Mouse (Mus musculus) intestine, embryonic 15.5 days (tissue): ENCODE measurements around the gene Fndc3b. TPM values are rescaled to one million over a fixed set of nuclear protein-coding genes. Genes with fewer than 3 reads are reported as not detected.

Experiments used
- ATAC-seq: fragments of 200-750 bp; cut with Nextera tagmentation; 2 replicates; pipeline ENCODE4 v1.8.0; 2017; ENCODE audit warnings: moderate TSS enrichment, moderate library complexity
- H3K27ac ChIP-seq: fragments of 300-500 bp; sonication (generic); 2 replicates; pipeline ENCODE4 v1.5.1; 2015; ENCODE audit warnings: mild to moderate bottlenecking, inconsistent platforms
- H3K27me3 ChIP-seq: fragments of 300-500 bp; sonication (generic); replicated peaks from 2 replicates; pipeline ENCODE4 v1.6.1; 2015; ENCODE audit warnings: inconsistent platforms
- H3K36me3 ChIP-seq: fragments of 300-500 bp; sonication (generic); 2 replicates; pipeline ENCODE4 v1.6.1; 2015; ENCODE audit warnings: inconsistent platforms
- H3K4me1 ChIP-seq: fragments of 300-500 bp; sonication (generic); replicated peaks from 2 replicates; pipeline ENCODE4 v1.6.1; 2015; ENCODE audit warnings: inconsistent platforms
- H3K4me2 ChIP-seq: fragments of 300-500 bp; sonication (generic); replicated peaks from 2 replicates; pipeline ENCODE4 v1.6.1; 2015; ENCODE audit warnings: mild to moderate bottlenecking, inconsistent platforms
- H3K4me3 ChIP-seq: fragments of 300-500 bp; sonication (generic); replicated peaks from 2 replicates; pipeline ENCODE4 v1.5.1; 2015; ENCODE audit warnings: inconsistent platforms
- H3K9ac ChIP-seq: fragments of 300-500 bp; sonication (generic); 2 replicates; pipeline ENCODE4 v1.6.1; 2015; ENCODE audit warnings: inconsistent platforms
- H3K9me3 ChIP-seq: fragments of 300-500 bp; sonication (generic); 2 replicates; pipeline ENCODE4 v1.6.1; 2016; ENCODE audit warnings: inconsistent platforms
- WGBS: fragments of 180-500 bp; shearing (Covaris S2); methylation state at CpG from one replicate; pipeline ENCODE4 v1.1.7; 2015; 5-methylcytosine and 5-hydroxymethylcytosine counted together
- polyA plus RNA-seq: library from polyadenylated mRNA; unstranded; fragments of >200 nt; fragmentation: Nextera tagmentation; extraction: Ambion mirVana; gene quantifications from 2 replicates; pipeline ENCODE4 v1.2.1, GENCODE M21; 2015

Gene Fndc3b
- 20.1 and 21.7 TPM in 2 replicates for polyA plus RNA-seq

DNA sequence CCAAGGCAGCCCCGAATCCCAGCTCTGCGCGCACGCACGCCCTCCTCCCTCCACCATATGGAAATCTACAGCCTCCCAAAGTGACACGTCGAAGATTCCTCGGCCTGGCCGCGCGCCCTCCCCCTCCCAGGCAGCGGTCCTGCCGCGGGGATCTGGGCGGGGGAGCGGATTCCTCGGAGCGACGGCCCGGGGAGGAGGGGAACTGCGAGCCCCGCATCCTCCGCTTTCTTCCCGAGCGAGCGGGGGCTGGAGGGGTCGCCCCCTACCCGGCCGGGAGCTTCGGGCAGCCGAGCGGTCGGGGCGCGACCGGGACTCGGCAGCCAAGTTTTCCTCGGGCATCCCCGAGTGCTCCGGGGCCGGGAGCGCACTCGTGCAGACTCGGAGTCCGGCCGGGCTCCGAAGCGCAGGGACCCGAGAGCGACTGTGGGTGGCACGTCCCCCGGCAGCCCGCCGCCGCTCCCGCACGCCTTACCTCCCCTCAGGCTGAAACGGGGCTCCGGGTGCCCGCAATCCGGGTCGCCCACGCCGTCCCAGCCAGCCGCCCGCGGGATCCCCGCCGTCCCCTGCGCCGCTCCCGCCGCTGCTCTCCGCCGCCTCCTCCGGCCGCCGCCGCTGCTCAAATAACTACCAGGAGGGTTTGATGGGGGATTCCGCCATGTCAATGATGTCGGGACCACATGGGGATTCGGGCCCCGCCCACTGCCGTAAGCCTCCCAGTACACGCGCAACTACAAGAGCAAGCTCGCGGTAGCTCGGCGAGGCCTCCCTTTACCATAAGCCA lies at the start of gene Fndc3b:
Gene Fndc3b (minus strand): TSS at position 660 of the 781 bp plus-strand sequence.
- Histone ChIP-seq H3K27ac (peak within 1 kb of the TSS; percentile 99), H3K27me3 (no peaks in the 10 kb centered on the region), H3K9ac (peak within 1 kb of the TSS; percentile 92), H3K4me3 (peak within 1 kb of the TSS; percentile 97), H3K4me1 (peaks cover 17% of the 10 kb centered on the region), H3K36me3 (no peaks in the 10 kb centered on the region), H3K9me3 (no peaks in the 10 kb centered on the region), H3K4me2 (peak within 1 kb of the TSS; percentile 74)
- WGBS = under 1% methylated on average over 88 of the region's 90 CpGs
- peak; percentile 88 for ATAC-seq

GRCm38 (mm10) chr3:27760278-27760677 lies 49.2 kb upstream of the Fndc3b start:
- no peak overlapping the region for H3K9ac ChIP-seq
- no peak overlapping the region for H3K27ac ChIP-seq
- H3K4me2 ChIP-seq = no peak overlapping the region
- H3K9me3 ChIP-seq = no peaks in the 10 kb centered on the region
- ATAC-seq = no peak
- 45% methylated on average over 2 of the region's 2 CpGs for WGBS
- H3K4me3 ChIP-seq = no peak overlapping the region
- H3K4me1 ChIP-seq = no peaks in the 10 kb centered on the region
- no peaks in the 10 kb centered on the region for H3K27me3 ChIP-seq
- no peaks in the 10 kb centered on the region for H3K36me3 ChIP-seq

GRCm38 (mm10) chr3:27758976-27759375 lies 47.9 kb upstream of the Fndc3b start:
- Histone ChIP-seq H3K27ac (no peak overlapping the region), H3K4me3 (no peak overlapping the region), H3K9ac (no peak overlapping the region), H3K27me3 (no peaks in the 10 kb centered on the region), H3K4me1 (no peaks in the 10 kb centered on the region), H3K4me2 (no peak overlapping the region), H3K9me3 (no peaks in the 10 kb centered on the region), H3K36me3 (no peaks in the 10 kb centered on the region)
- ATAC-seq = no peak
- 37% methylated on average over 6 of the region's 6 CpGs for WGBS

DNA sequence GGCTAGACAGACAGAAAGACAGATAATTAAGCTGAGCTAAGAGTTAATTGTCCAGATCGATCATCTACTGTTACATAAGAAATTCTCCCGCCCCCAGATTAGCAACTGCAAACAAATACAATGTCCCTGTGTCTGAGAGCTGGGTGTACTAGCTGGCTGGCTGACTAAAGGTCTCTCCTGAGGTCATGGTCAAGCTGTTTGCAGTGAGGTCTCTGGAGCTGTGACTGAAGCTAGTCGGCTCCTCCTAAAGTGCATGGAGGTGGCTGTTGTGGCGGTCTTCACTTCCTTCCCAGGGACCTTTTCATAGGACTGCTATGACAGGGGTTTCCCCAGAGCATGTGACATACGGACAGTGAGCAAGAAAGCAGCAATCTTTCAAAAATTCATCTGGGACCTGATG lies 40.5 kb upstream of the Fndc3b start:
- WGBS = 58% methylated on average over 5 of the region's 5 CpGs
- ATAC-seq = no peak

DNA sequence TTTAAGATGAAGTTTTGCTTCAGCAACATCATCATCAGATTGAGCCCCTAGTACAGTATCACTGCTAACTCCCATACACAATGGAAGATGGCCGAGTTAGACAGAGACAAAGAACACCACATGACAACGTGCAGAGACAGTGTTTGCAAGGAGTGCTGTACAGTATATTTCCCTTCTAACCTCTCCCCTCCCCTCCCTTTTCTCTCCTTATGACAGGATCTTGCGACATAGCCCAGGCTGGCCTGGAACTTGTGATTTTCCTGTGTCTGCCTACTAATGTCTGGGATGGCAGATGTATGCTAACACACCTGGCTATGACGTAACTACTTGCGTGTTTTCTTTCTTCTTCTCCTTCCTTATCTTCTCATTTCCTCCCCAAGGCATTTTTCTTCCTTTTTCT lies 40.0 kb upstream of the Fndc3b start:
- no peak overlapping the region for H3K4me3 ChIP-seq
- WGBS = 68% methylated on average over 5 of the region's 5 CpGs
- no peak overlapping the region for H3K27ac ChIP-seq
- H3K27me3 ChIP-seq = no peaks in the 10 kb centered on the region
- H3K36me3 ChIP-seq = no peaks in the 10 kb centered on the region
- H3K9me3 ChIP-seq = no peaks in the 10 kb centered on the region
- no peak overlapping the region for H3K4me2 ChIP-seq
- H3K9ac ChIP-seq = no peak overlapping the region
- ATAC-seq = peak; percentile 39; the same call in 1 of the 2 replicates
- H3K4me1 ChIP-seq = no peaks in the 10 kb centered on the region

More for the DNA sequence above, 40.5 kb upstream of the Fndc3b start:
- Histone ChIP-seq H3K27ac (no peak overlapping the region), H3K4me2 (no peak overlapping the region), H3K4me3 (no peak overlapping the region), H3K36me3 (no peaks in the 10 kb centered on the region), H3K9me3 (no peaks in the 10 kb centered on the region), H3K4me1 (no peaks in the 10 kb centered on the region), H3K27me3 (no peaks in the 10 kb centered on the region), H3K9ac (no peak overlapping the region)

GRCm38 (mm10) chr3:27745651-27746050 lies 34.5 kb upstream of the Fndc3b start:
- Histone ChIP-seq H3K4me2 (no peak overlapping the region), H3K27ac (no peak overlapping the region), H3K4me3 (no peak overlapping the region), H3K9ac (no peak overlapping the region), H3K36me3 (no peaks in the 10 kb centered on the region), H3K4me1 (no peaks in the 10 kb centered on the region), H3K27me3 (no peaks in the 10 kb centered on the region), H3K9me3 (no peaks in the 10 kb centered on the region)
- no peak for ATAC-seq
- WGBS = 97% methylated on average over 9 of the region's 9 CpGs

DNA sequence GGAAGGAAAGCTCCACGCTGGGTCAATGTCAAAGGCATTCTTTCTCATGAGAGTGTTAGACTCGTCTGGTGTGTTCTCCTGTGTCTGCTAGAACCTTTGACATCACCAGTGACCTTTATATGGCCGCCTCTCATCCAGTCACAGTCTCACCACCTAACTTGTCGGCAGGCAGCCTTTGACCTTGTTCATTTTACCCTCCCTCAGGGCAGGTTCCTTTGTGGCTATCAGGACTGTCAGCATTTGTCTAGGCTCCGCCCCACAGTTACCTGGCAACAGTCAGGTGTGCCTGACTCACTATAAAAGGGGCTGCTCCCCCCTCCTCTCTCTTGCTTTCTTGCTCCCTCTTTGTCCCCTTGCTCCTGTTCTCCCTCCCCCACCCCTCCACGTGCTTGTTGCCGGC lies 33.6 kb upstream of the Fndc3b start:
- Histone ChIP-seq H3K36me3 (no peaks in the 10 kb centered on the region), H3K27ac (no peak overlapping the region), H3K4me2 (no peak overlapping the region), H3K4me3 (no peak overlapping the region), H3K27me3 (no peaks in the 10 kb centered on the region), H3K9me3 (no peaks in the 10 kb centered on the region), H3K4me1 (no peaks in the 10 kb centered on the region), H3K9ac (no peak overlapping the region)
- 42% methylated on average over 7 of the region's 7 CpGs for WGBS
- peak; percentile 92 for ATAC-seq

DNA sequence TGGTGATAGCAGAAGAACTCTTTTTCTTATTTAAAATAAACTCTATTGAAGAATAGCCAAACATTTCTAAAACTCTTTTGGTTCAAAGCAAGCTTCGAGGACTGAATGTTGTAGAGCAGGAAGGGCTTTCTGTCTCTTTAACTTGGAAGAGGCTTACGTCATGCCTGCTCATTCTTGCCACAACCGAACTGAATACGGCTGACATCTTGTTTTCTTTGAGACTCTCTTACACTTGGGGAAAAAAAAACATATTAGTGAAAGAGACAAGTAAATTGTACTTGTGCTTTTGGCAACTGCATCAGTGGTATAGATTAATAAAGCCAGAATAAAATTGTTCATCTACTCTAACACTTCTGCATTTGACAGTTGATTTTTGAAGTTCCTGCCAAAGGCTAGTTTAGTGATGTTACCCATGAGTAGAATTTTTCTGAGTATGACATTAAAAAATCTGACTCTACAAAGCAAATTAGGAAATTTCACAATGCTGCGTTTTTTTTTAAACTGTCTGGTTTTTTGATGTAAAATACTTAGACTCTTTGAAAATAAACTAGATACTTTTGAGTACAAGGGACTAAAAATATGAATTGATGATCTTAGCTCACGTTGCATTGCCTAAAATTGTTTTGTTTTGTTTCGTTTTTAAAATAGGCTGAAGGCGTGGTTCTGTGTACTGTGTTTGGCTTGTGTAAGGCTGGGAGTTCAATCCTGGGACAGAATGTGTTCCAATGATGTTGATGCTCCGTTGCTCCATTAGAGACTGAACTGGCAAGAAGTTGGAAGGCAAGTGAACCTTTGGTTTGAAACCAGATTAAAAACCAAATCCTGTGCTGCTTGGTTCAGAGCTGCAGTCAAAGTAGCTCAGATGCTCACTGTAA lies 32.4 kb upstream of the Fndc3b start:
- Histone ChIP-seq H3K9me3 (no peaks in the 10 kb centered on the region), H3K4me2 (no peak overlapping the region), H3K4me3 (no peak overlapping the region), H3K9ac (no peak overlapping the region), H3K36me3 (no peaks in the 10 kb centered on the region), H3K27ac (no peak overlapping the region), H3K27me3 (no peaks in the 10 kb centered on the region), H3K4me1 (no peaks in the 10 kb centered on the region)
- 76% methylated on average over 9 of the region's 9 CpGs for WGBS
- ATAC-seq = no peak

GRCm38 (mm10) chr3:27742124-27742523 lies 31.0 kb upstream of the Fndc3b start:
- 51% methylated on average over 2 of the region's 2 CpGs for WGBS

DNA sequence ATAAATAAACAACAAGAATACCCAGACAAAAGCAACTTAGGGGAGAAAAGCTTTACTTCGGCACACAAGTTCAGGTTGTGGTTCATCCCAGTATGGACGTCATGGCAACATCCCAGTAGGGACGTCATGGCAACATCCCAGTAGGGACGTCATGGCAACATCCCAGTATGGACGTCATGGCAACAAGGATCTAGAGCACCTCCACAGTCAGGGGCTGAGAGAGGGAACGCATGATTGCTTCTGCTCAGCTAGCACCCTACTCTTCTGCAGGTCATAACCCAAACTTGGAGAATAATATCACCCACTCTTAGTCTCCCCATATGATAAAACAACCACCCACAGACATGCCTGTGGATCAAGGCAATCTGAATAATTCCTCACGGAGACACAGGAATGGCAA lies 29.0 kb upstream of the Fndc3b start:
- no peaks in the 10 kb centered on the region for H3K36me3 ChIP-seq
- H3K4me1 ChIP-seq = no peaks in the 10 kb centered on the region
- H3K4me3 ChIP-seq = no peak overlapping the region
- H3K4me2 ChIP-seq = no peak overlapping the region
- 83% methylated on average over 7 of the region's 7 CpGs for WGBS
- no peaks in the 10 kb centered on the region for H3K27me3 ChIP-seq
- no peak overlapping the region for H3K9ac ChIP-seq
- H3K27ac ChIP-seq = no peak overlapping the region
- no peak for ATAC-seq
- no peaks in the 10 kb centered on the region for H3K9me3 ChIP-seq

More at GRCm38 (mm10) chr3:27742124-27742523, 31.0 kb upstream of the Fndc3b start:
- no peak overlapping the region for H3K9ac ChIP-seq
- no peak overlapping the region for H3K4me3 ChIP-seq
- no peak for ATAC-seq
- no peaks in the 10 kb centered on the region for H3K4me1 ChIP-seq
- no peaks in the 10 kb centered on the region for H3K27me3 ChIP-seq
- no peaks in the 10 kb centered on the region for H3K36me3 ChIP-seq
- H3K27ac ChIP-seq = no peak overlapping the region
- H3K4me2 ChIP-seq = no peak overlapping the region
- H3K9me3 ChIP-seq = no peaks in the 10 kb centered on the region

DNA sequence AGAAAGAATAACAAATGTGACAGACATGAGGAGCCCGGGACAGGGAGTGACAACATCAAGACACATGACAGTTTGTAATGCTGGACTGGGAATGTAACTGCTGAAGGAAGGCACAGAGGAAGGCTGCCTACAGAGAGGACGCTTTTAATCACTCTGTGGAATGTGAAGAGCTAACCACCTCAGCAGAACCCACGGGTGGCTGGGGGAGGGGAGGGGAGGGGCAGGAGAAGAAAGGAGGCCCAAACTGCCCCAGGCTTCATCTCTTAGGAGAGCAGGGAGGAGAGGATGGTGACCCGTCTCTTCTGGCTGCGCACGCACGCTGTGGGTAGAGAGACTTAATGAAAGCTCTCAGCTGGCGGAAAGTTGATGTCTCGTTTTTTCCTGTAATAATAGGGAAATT lies 25.1 kb upstream of the Fndc3b start:
- no peak overlapping the region for H3K4me3 ChIP-seq
- H3K27ac ChIP-seq = no peak overlapping the region

GRCm38 (mm10) chr3:27735113-27735512 lies 24.0 kb upstream of the Fndc3b start:
- Histone ChIP-seq H3K4me2 (no peak overlapping the region), H3K9me3 (no peaks in the 10 kb centered on the region), H3K36me3 (no peaks in the 10 kb centered on the region), H3K9ac (no peak overlapping the region), H3K4me1 (no peaks in the 10 kb centered on the region), H3K4me3 (no peak overlapping the region), H3K27ac (no peak overlapping the region), H3K27me3 (no peaks in the 10 kb centered on the region)
- WGBS = 68% methylated on average over 5 of the region's 5 CpGs
- ATAC-seq = no peak

More for the DNA sequence above, 25.1 kb upstream of the Fndc3b start:
- WGBS = 37% methylated on average over 9 of the region's 9 CpGs
- H3K27me3 ChIP-seq = no peaks in the 10 kb centered on the region
- H3K4me1 ChIP-seq = no peaks in the 10 kb centered on the region
- no peak overlapping the region for H3K9ac ChIP-seq
- ATAC-seq = peak; percentile 17; the same call in 1 of the 2 replicates
- H3K9me3 ChIP-seq = no peaks in the 10 kb centered on the region
- H3K36me3 ChIP-seq = no peaks in the 10 kb centered on the region
- no peak overlapping the region for H3K4me2 ChIP-seq
